Mouse (Mus musculus) retina, postnatal 1 day (tissue): ENCODE data around the gene Gm11565.
"Not testable (repeated sequence)": the region's sequence is repeated elsewhere in the genome, so short reads cannot be mapped to it uniquely, and the experiment has no call there.

ENCODE experiments used
- DNase-seq: peaks from one replicate; pipeline ENCODE4 v3.0.0-alpha.2; 2012

Gm11565 gene

DNA sequence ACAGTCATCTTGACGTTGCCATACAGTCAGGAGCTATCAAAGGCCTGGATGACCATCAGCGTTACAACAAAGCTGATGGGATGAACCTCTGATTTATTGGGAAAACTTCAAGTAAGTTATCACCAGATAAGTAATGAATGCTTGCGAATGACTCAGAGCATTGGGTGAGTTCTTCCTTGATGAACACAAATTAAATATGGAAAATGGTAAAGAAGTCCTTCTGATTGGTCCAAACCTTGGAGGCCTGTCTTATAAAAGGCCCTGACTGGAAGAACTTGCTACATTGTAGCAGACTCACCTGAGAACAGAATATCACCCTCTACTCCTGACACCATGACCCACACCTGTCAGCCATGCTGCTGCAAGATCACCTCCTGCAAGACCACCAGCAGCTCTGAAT lies at the start of gene Gm11565:
Gene Gm11565, plus strand, starts transcription at position 301 of the 400 bp plus-strand sequence.
- DNase-seq: no peak

DNA sequence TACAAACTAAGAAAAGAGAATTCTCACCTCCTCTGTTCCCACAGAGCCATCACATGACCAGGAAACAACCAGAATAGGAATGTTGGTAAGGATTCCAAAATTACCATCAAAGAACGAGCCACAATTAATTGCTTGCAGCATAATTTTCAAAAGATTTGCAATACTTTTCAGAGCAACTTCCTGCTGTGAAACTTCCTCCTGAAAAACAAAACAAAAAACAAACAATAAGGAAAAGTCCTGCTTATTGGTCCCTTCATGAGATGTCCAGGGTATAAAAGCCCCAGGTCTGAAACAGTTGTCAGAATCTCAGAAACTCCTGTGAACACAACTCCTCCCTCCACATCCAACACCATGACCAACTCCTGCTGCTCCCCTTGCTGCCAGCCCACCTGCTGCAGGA lies 41.5 kb upstream of the Gm11565 start, which contains the start of gene Krtap9-1:
Gene Krtap9-1, plus strand, starts transcription at position 301 of the 400 bp plus-strand sequence.
- not testable (repeated sequence) for DNase-seq

DNA sequence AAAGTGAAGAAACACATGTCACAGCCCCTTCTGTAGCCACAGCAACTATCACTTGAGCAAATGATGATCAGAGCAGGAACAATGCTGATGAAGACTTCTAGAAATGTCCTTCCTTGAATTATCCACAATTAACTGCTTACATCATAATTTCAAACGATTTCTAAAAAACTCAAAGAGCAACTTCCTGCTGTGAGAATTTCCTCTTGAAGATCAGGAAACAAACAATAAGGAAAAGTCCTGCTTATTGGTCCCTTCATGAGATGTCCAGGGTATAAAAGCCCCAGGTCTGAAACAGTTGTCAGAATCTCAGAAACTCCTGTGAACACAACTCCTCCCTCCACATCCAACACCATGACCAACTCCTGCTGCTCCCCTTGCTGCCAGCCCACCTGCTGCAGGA lies 35.7 kb upstream of the Gm11565 start, which contains the start of gene Gm11567:
Gene Gm11567, plus strand, starts transcription at position 301 of the 400 bp plus-strand sequence.
- DNase-seq: not testable (repeated sequence)

DNA sequence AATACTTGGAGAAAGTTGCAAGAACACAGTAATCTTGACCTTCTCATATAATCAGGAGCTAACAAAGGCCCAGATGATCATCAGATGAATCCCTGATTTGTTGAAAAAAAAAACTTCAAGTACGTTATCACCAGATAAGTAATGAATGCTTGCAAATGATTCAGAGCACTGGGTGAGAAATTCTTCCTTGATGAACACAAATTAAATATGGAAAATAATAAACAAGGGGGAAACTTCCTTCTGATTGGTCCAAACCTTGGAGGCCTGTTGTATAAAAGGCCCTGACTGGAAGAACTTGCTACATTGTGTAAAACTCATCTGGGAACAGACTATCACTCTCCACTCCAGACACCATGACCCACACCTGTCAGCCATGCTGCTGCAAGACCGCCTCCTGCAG lies 6.9 kb upstream of the Gm11565 start, which contains the start of gene Krtap31-1:
Gene Krtap31-1, plus strand, starts transcription at position 301 of the 400 bp plus-strand sequence.
- no peak for DNase-seq

DNA sequence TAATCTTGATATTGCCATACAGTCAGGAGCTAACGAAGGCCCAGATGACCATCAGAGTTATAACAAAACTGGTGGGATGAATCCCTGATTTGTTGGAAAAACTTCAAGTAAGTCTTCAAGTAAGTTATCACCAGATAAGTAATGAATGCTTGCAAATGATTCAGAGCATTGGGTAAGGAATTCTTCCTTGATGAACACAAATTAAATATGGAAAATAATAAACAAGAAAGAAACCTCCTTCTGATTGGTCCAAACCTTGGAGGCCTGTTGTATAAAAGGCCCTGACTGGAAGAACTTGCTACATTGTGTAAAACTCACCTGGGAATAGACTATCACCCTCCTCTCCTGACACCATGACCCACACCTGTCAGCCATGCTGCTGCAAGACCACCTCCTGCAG lies 21.4 kb downstream of the Gm11565 start, which contains the start of gene Krtap31-2:
Gene Krtap31-2, plus strand, starts transcription at position 301 of the 400 bp plus-strand sequence.
- no peak for DNase-seq

DNA sequence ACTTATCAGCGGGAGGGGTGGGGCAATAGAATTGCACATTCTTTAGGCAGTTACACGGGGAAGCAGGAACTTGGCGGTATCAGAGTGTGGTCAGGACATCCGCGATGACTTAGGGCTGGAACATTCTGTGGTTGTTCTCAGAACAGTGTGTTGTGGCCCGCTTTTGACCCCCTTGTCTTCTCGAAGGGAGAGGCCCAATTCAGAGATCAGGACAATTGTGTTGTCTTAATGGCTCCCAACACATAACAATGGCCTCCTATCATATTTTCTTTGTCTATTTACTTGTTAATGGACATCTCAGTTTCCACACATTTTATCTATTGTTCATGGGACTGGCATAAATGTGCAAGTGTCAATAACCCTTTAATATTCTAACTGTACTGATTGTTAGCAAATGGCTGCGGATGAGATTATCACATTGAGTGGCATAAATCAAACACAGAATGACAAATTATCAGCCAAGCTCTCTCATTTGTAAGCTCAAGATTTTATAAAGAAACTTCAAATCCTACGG lies 23.3 kb downstream of the Gm11565 start:
- DNase-seq: no peak

DNA sequence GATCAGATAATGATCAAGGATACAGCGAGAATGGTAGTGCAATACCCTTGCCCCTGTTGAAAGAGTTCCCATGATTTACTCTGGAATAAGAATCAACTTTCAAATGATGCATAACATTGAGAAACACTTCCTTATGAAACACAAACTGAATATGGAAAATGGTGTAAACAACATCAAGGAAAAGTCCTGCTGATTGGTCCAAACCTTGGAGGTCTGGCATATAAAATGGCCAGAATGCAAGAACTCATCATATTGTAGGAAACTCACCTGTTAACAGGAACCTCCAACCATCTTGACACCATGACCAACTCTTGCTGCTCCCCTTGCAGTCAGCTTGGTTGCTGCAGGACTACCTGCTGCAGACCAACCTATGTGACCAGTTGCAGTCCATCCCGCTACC lies 33.6 kb downstream of the Gm11565 start, which contains the start of gene Krtap9-5:
Gene Krtap9-5, plus strand, starts transcription at position 301 of the 400 bp plus-strand sequence.
- DNase-seq: no peak

DNA sequence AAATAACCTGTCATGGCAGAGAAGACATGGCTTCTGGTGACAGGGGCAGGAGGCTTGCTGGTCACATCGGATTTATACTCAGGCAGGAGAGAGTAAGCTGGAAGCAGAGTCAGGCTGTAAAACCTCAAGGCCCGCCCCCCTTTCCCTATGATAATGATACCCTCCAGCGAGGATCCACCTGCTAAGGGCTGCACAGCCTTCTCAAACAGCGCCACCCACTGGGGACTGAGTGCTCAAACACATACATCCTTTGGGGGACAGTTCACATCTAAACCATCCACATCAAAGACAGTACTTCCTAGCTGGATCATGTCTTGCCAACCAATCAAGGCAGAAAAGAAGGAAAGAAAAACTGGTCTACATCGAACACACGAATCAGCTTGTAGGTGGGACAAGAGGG lies 49.7 kb downstream of the Gm11565 start:
- DNase-seq: peak; percentile 10
